Mouse (Mus musculus) lung, postnatal 0 days (tissue): Measurements from ENCODE around the gene Rnf227.

ENCODE experiments used
- CTCF ChIP-seq: IDR thresholded peaks from 2 replicates; pipeline ENCODE4 v1.5.1; 2016; ENCODE audit warnings: antibody characterized with exemption, mild to moderate bottlenecking
- EP300 ChIP-seq: IDR thresholded peaks from 2 replicates; pipeline ENCODE4 v1.6.1; 2016; ENCODE audit warnings: antibody characterized with exemption, mild to moderate bottlenecking, control low read depth

DNA sequence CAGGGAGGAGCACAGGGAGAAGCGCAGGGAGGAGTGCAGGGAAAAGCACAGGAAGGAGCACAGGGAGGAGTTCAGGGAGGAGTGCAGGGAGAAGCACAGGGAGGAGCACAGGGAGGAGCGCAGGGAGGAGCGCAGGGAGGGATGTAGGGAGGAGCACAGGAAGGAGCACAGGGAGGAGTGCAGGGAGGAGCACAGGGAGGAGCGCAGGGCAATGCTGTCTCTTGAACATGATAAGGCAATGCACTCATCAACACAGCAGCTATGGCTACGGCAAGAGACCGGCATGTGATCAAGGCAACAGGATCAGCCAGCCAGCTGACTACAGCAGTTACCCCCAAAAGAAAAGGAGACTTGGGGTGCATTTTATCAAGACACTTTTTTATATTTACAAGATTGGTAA is 23.9 kb upstream of the Rnf227 start:
- TF ChIP-seq CTCF, result no peak
- no peak for TF ChIP-seq EP300
